Mouse (Mus musculus): Measurements from ENCODE around the gene Rps23. TPM values are rescaled to one million over a fixed set of nuclear protein-coding genes. Genes with fewer than 3 reads are reported as not detected.

The Rps23 gene
- 1,512 TPM for polyA plus RNA-seq (2014; fragmentation: Illumina TruSeq; extraction: RNeasy Lipid Tissue Mini Kit (QIAGEN cat#74804); ENCODE audit: insufficient read depth, low read depth, low replicate concordance)

GRCm38 (mm10) chr13:90922751-90923612 lies at the start of gene Rps23:
Rps23 (plus strand) TSS chr13:90922958.

DNA sequence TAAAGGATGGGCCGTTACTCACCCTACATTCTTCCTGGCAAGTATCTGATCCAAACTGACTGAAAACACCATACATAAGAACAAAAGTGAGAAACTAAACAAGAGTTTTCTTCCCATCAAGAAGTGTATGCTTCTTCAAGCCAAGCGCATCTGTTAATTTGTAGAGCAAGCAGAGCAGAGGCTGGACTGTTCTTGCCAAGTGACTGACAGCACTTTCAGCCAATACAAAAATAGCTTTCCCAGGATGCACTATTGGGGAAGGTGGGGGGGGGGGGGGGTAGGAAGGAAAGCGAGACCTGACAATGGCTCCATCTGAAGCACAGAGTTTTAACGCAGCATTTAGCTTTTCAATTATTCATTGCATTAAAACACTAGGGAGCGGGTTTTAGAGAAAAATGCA lies 17.6 kb upstream of the Rps23 start, which contains the start of gene Atp6ap1l:
TSS of gene Atp6ap1l (minus strand) at position 180 of the 400 bp plus-strand sequence.

Other genes starting within 250 kb of the Rps23 start
- gene Atp6ap1l, start 17.6 kb upstream of the Rps23 start, polyA plus RNA-seq (2014; fragmentation: Illumina TruSeq; extraction: RNeasy Lipid Tissue Mini Kit (QIAGEN cat#74804); ENCODE audit: insufficient read depth, low read depth, low replicate concordance), result not detected

All from lung, adult 10 weeks (tissue).